Mouse (Mus musculus): ENCODE results near the gene Sema3g. TPM values are rescaled to one million over a fixed set of nuclear protein-coding genes. Genes with fewer than 3 reads are reported as not detected.
A peak's percentile ranks its signal among the peaks of the same experiment; 100 is the strongest.

The Sema3g gene
- 0.22 and 0.37 TPM in 2 replicates for total RNA-seq (2012; rRNA removed)

- Histone ChIP-seq H3K9ac (ENCODE audit: insufficient read depth, low read depth, low read length, poor library complexity, severe bottlenecking) (no peak within 1 kb of the TSS), H3K27ac (ENCODE audit: insufficient read depth, low read depth, low read length, poor library complexity, severe bottlenecking) (no peak within 1 kb of the TSS), H3K36me3 (ENCODE audit: control insufficient read depth, insufficient read depth, low read length, poor library complexity, severe bottlenecking) (no peaks in the 10 kb centered on the region), H3K4me3 (ENCODE audit: insufficient read depth in 1 of 2, low read depth in 1 of 2, low read length in 2 of 2, poor library complexity in 1 of 2, severe bottlenecking in 1 of 2) (no peak within 1 kb of the TSS), H3K9me3 (ENCODE audit: control insufficient read depth, insufficient read depth, low read depth, low read length) (no peaks in the 10 kb centered on the region), H3K4me1 (ENCODE audit: control insufficient read depth in 2 of 2, insufficient read depth in 2 of 2, low read length in 2 of 2, poor library complexity in 1 of 2) (peaks cover 0 to 3% of the 10 kb centered on the region in 2 experiments; a peak in 1 of 4 replicates)
- peak; percentile 50; the same call in 1 of the 2 replicates for TF ChIP-seq ZNF384 (IDR thresholded peaks at IDR 0.05; ENCODE audit: low read depth, low read length)
- TF ChIP-seq HCFC1 (IDR thresholded peaks at IDR 0.05; ENCODE audit: borderline replicate concordance, insufficient read depth, low read length): no peak
- in situ Hi-C loops (cut with MboI; ENCODE audit: low sequenced_read_pairs in 2 of 2, unreplicated experiment in 2 of 2): no loop called here
- no peak for DNase-seq (ENCODE audit: low read depth, low spot score)
Observed at GRCm38 (mm10) chr14:31217666-31218065, at the start of gene Sema3g. TSS of gene Sema3g (plus strand) at chr14:31217860.

GRCm38 (mm10) chr14:31168425-31168824 lies 49.2 kb upstream of the Sema3g start, which contains the start of gene Stab1:
TSS of gene Stab1 (minus strand) at chr14:31168641.
- no peaks in the 10 kb centered on the region for H3K9me3 ChIP-seq (ENCODE audit: control insufficient read depth, insufficient read depth, low read depth, low read length)
- H3K4me1 ChIP-seq (ENCODE audit: control insufficient read depth in 2 of 2, insufficient read depth in 2 of 2, low read length in 2 of 2, poor library complexity in 1 of 2): peaks cover 0 to 7% of the 10 kb centered on the region in 2 experiments; a peak in 1 of 4 replicates
- H3K36me3 ChIP-seq (ENCODE audit: control insufficient read depth, insufficient read depth, low read length, poor library complexity, severe bottlenecking): peaks cover 27% of the 10 kb centered on the region
- no peak for DNase-seq (ENCODE audit: low read depth, low spot score)
- no peak within 1 kb of the TSS for H3K4me3 ChIP-seq (ENCODE audit: insufficient read depth in 1 of 2, low read depth in 1 of 2, low read length in 2 of 2, poor library complexity in 1 of 2, severe bottlenecking in 1 of 2)
- H3K27ac ChIP-seq (ENCODE audit: insufficient read depth, low read depth, low read length, poor library complexity, severe bottlenecking): no peak within 1 kb of the TSS
- H3K9ac ChIP-seq (ENCODE audit: insufficient read depth, low read depth, low read length, poor library complexity, severe bottlenecking): no peak within 1 kb of the TSS
- in situ Hi-C loops (cut with MboI; ENCODE audit: low sequenced_read_pairs in 2 of 2, unreplicated experiment in 2 of 2): no loop called here
- TF ChIP-seq CHD2 (IDR thresholded peaks at IDR 0.05; ENCODE audit: low read depth, low read length) (no peak), ZC3H11A (IDR thresholded peaks at IDR 0.05; ENCODE audit: borderline replicate concordance, low read depth, low read length) (no peak), MAFK (IDR thresholded peaks at IDR 0.05; ENCODE audit: insufficient read depth, low read depth, low read length) (no peak), ZNF384 (IDR thresholded peaks at IDR 0.05; ENCODE audit: low read depth, low read length) (no peak), HCFC1 (IDR thresholded peaks at IDR 0.05; ENCODE audit: borderline replicate concordance, insufficient read depth, low read length) (no peak)

- in situ Hi-C loops (cut with MboI; ENCODE audit: low sequenced_read_pairs in 2 of 2, unreplicated experiment in 2 of 2): no loop called here
- TF ChIP-seq HCFC1 (IDR thresholded peaks at IDR 0.05; ENCODE audit: borderline replicate concordance, insufficient read depth, low read length): no peak
- no peak for TF ChIP-seq ZNF384 (IDR thresholded peaks at IDR 0.05; ENCODE audit: low read depth, low read length)
- no peak for TF ChIP-seq CHD2 (IDR thresholded peaks at IDR 0.05; ENCODE audit: low read depth, low read length)
- no peak for TF ChIP-seq MAFK (IDR thresholded peaks at IDR 0.05; ENCODE audit: insufficient read depth, low read depth, low read length)
- no peak for TF ChIP-seq ZC3H11A (IDR thresholded peaks at IDR 0.05; ENCODE audit: borderline replicate concordance, low read depth, low read length)
- H3K4me1 ChIP-seq (ENCODE audit: control insufficient read depth in 2 of 2, insufficient read depth in 2 of 2, low read length in 2 of 2, poor library complexity in 1 of 2): peaks cover 0 to 5% of the 10 kb centered on the region in 2 experiments; a peak in 1 of 4 replicates
- DNase-seq (ENCODE audit: low read depth, low spot score): no peak
- no peak overlapping the region for H3K9ac ChIP-seq (ENCODE audit: insufficient read depth, low read depth, low read length, poor library complexity, severe bottlenecking)
- peaks cover 38% of the 10 kb centered on the region for H3K36me3 ChIP-seq (ENCODE audit: control insufficient read depth, insufficient read depth, low read length, poor library complexity, severe bottlenecking)
- no peak overlapping the region for H3K27ac ChIP-seq (ENCODE audit: insufficient read depth, low read depth, low read length, poor library complexity, severe bottlenecking)
- H3K4me3 ChIP-seq (ENCODE audit: insufficient read depth in 1 of 2, low read depth in 1 of 2, low read length in 2 of 2, poor library complexity in 1 of 2, severe bottlenecking in 1 of 2): no peak overlapping the region
- H3K9me3 ChIP-seq (ENCODE audit: control insufficient read depth, insufficient read depth, low read depth, low read length): no peaks in the 10 kb centered on the region
Observed at GRCm38 (mm10) chr14:31169508-31169907, 48.2 kb upstream of the Sema3g start.

GRCm38 (mm10) chr14:31170963-31171362 lies 46.7 kb upstream of the Sema3g start:
- in situ Hi-C loops (cut with MboI; ENCODE audit: low sequenced_read_pairs in 2 of 2, unreplicated experiment in 2 of 2): no loop called here
- H3K36me3 ChIP-seq (ENCODE audit: control insufficient read depth, insufficient read depth, low read length, poor library complexity, severe bottlenecking): peaks cover 48% of the 10 kb centered on the region
- no peak overlapping the region for H3K4me3 ChIP-seq (ENCODE audit: insufficient read depth in 1 of 2, low read depth in 1 of 2, low read length in 2 of 2, poor library complexity in 1 of 2, severe bottlenecking in 1 of 2)
- no peak overlapping the region for H3K9ac ChIP-seq (ENCODE audit: insufficient read depth, low read depth, low read length, poor library complexity, severe bottlenecking)
- peaks cover 0 to 5% of the 10 kb centered on the region in 2 experiments; a peak in 1 of 4 replicates for H3K4me1 ChIP-seq (ENCODE audit: control insufficient read depth in 2 of 2, insufficient read depth in 2 of 2, low read length in 2 of 2, poor library complexity in 1 of 2)
- no peaks in the 10 kb centered on the region for H3K9me3 ChIP-seq (ENCODE audit: control insufficient read depth, insufficient read depth, low read depth, low read length)
- TF ChIP-seq ZNF384 (IDR thresholded peaks at IDR 0.05; ENCODE audit: low read depth, low read length): no peak
- TF ChIP-seq ZC3H11A (IDR thresholded peaks at IDR 0.05; ENCODE audit: borderline replicate concordance, low read depth, low read length): no peak
- TF ChIP-seq CHD2 (IDR thresholded peaks at IDR 0.05; ENCODE audit: low read depth, low read length): no peak
- no peak for TF ChIP-seq MAFK (IDR thresholded peaks at IDR 0.05; ENCODE audit: insufficient read depth, low read depth, low read length)
- no peak for TF ChIP-seq HCFC1 (IDR thresholded peaks at IDR 0.05; ENCODE audit: borderline replicate concordance, insufficient read depth, low read length)
- no peak overlapping the region for H3K27ac ChIP-seq (ENCODE audit: insufficient read depth, low read depth, low read length, poor library complexity, severe bottlenecking)
- no peak for DNase-seq (ENCODE audit: low read depth, low spot score)

DNA sequence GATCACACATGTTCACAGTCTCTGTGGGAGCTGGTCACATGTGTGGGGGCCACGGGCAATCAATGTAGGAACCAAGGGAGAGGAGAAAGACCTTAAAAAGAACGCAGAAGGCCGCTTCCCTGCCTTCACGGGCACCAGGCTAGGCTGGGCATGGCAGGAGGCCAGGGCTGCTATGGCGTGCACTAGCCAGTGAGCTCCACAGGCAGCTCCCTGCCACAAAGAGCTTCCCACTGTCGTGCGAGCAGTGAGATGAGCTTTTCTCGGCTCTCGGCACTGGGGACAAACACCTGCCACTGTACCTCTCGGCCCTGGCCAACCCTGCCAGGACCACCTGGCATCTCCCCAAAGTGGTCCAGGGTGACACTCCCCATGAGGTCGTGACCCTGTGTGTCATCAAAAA lies 46.3 kb upstream of the Sema3g start:
- Histone ChIP-seq H3K4me1 (ENCODE audit: control insufficient read depth in 2 of 2, insufficient read depth in 2 of 2, low read length in 2 of 2, poor library complexity in 1 of 2) (peaks cover 0 to 5% of the 10 kb centered on the region in 2 experiments; a peak in 1 of 4 replicates), H3K27ac (ENCODE audit: insufficient read depth, low read depth, low read length, poor library complexity, severe bottlenecking) (no peak overlapping the region), H3K36me3 (ENCODE audit: control insufficient read depth, insufficient read depth, low read length, poor library complexity, severe bottlenecking) (peaks cover 53% of the 10 kb centered on the region), H3K9me3 (ENCODE audit: control insufficient read depth, insufficient read depth, low read depth, low read length) (no peaks in the 10 kb centered on the region), H3K4me3 (ENCODE audit: insufficient read depth in 1 of 2, low read depth in 1 of 2, low read length in 2 of 2, poor library complexity in 1 of 2, severe bottlenecking in 1 of 2) (no peak overlapping the region), H3K9ac (ENCODE audit: insufficient read depth, low read depth, low read length, poor library complexity, severe bottlenecking) (no peak overlapping the region)
- DNase-seq (ENCODE audit: low read depth, low spot score): no peak
- no peak for TF ChIP-seq ZC3H11A (IDR thresholded peaks at IDR 0.05; ENCODE audit: borderline replicate concordance, low read depth, low read length)
- TF ChIP-seq HCFC1 (IDR thresholded peaks at IDR 0.05; ENCODE audit: borderline replicate concordance, insufficient read depth, low read length): no peak
- no peak for TF ChIP-seq CHD2 (IDR thresholded peaks at IDR 0.05; ENCODE audit: low read depth, low read length)
- no peak for TF ChIP-seq ZNF384 (IDR thresholded peaks at IDR 0.05; ENCODE audit: low read depth, low read length)
- TF ChIP-seq MAFK (IDR thresholded peaks at IDR 0.05; ENCODE audit: insufficient read depth, low read depth, low read length): no peak
- in situ Hi-C loops (cut with MboI; ENCODE audit: low sequenced_read_pairs in 2 of 2, unreplicated experiment in 2 of 2): no loop called here

Measured in ES-E14 (cell line).